Mouse (Mus musculus): ENCODE measurements around the gene Xpnpep1. TPM values are rescaled to one million over a fixed set of nuclear protein-coding genes. Genes with fewer than 3 reads are reported as not detected.

The Xpnpep1 gene
- total RNA-seq, 2 experiments from 2014 or later, result 52.6 to 57.3 TPM

DNA sequence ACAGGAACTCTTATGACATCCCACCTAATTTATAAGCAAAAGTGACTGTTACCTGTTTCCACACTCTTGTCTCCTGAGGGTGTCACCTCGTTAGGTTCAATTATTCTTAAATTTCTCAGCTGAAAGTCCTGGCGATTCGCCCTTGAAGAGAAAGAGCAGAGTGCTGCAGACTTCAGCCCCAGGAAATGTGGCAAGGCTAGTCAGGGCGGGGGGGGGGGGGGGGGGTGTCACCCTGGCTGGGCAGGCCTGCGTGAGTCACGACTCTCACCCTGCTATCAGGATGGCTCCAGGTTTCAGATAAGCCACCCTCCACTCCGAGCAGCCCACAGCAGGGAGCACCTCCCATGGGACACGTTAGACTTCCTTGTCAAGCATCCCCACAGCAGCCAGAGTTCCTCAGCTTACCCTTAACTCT lies 8.1 kb downstream of the Xpnpep1 start:
- no peak for DNase-seq

DNA sequence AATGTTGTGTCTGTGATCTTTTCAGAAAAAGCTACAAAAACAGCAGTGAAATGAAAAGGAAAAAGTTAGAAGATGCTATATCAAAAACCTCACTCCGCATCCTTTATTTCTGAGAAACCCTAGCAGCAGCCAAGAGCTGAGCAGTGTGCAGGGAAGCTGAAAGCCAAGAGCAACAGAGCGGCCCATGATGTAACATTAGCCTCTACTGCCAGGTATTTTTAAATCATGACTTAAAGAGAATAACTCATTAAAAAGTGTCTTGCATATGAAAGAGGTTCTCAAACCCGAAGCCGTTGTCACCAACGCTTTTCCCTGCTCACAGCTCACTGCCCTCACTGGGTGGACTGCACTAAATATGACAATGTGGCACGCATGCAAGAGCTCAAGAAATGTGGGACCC lies 9.7 kb downstream of the Xpnpep1 start:
- DNase-seq, result no peak

DNA sequence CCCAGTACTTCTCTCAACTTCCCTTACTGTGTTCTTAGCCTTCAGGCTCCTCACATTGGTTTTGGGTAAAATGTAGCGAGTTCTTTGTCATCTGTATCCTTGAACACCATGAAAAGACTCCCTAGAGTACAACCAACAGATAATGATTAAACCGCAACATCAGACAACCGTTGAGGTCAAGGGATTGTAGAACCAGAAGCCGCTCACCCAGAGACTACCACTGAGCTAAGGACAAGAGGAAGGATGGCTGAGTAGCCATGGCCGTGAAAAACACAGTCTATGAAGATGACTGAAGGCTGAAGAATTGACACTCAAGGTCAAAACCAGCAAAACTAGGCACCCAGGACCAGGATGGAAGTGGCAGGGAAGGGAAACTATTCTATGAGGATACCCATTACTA lies 10.3 kb downstream of the Xpnpep1 start:
- DNase-seq, result no peak

DNA sequence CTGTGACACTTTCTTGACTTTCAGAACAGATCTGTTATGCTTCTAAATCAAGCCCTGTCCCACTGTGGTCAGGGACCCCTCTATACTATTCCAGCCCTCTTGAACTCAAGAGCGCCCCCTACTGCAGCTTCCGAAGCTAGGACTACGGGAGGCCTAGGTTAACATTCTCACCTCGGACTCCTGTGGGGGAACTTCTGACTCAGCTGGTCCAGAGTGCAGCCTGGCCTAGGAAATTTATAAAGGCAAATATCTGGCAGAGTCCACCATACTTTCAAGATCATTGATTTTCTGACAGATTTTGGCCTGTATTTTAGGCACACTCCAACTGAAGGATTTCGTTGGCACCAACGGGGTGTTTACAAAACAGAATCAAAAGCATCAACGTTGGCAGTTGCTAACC lies 11.0 kb downstream of the Xpnpep1 start:
- no peak for DNase-seq

DNA sequence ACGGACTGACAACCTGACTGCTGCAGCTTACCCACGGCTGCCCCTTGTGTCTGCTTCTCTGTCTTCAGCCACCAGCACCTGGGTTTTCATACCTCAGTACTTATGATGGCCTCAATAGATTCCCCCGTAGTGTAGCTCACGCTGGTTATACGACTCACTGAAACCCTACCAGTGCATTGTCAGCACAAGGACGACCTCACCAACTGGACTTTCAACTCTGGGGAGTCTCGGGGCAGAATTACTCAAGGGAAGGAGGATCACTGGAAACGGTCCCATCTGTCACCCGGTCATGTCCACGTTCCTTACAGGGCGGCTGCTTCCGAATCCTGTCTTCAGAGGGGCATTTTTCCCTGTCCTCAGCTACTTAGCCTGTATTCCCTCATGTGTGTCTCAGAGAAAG lies 11.8 kb downstream of the Xpnpep1 start:
- no peak for DNase-seq

DNA sequence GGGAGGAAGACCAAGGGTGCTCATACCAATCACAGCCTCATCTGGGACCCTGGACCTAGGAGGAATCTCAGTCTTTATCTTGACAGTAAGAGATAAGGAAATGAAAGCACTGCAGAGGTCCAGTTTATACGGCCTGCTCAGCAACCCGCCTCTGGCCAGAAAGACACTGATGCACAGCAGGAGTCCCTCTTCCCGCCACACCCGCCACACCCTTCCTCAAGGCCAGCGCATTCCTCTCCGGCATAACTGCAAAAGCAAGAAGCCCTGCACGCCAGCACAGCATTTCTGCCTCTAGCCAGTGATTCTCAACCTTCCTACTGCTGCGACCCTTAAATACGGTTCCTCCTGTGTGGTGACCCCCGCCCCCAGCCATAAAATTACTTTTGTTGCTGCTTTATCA lies 16.8 kb downstream of the Xpnpep1 start:
- DNase-seq, result no peak

DNA sequence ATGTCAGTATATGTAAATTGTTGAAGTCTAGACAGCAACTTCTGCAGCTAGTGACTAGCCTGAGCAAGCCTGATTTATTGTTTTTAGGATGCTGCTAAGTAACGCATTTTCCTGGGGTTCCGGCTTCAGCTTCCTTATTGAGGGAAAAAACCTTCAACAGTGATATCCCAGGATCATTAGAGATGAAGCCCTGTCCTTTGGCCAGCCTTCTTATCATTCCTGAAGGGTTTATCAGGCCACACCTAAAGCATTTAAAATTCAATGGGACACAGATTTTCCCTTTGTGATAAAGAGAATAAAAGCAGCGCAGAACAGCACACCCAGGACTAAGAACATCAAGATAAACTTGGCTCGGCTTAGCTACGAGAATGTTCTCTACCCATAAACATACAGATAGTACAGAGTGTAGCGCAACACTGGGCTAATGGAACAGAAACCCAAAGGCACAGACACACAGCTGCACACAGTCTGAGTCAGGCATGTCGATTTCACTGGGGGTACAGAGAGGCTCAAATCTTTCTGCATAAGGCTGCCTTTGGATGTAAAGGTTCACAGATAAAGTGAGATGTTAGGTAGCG lies 17.9 kb downstream of the Xpnpep1 start:
- no peak for DNase-seq

DNA sequence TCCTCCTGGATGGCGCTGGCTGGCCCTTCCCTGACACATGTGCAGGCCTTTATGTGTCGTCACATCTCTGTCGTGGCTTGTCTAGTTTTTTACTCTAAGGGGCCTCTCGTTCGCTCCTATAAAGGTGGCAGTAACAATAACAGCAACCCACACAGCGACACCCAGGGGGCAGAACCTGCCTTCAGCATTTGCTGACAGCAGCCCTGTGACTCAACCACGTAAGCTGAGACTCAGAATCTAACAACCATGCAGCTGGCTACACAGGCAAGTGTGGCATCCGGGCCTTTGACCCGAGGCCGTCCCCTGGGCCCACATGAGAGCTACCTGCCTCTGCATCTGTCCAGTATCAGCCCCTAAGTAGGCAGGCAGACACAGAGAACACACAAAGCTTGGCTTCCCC lies 18.5 kb downstream of the Xpnpep1 start:
- no peak for DNase-seq

DNA sequence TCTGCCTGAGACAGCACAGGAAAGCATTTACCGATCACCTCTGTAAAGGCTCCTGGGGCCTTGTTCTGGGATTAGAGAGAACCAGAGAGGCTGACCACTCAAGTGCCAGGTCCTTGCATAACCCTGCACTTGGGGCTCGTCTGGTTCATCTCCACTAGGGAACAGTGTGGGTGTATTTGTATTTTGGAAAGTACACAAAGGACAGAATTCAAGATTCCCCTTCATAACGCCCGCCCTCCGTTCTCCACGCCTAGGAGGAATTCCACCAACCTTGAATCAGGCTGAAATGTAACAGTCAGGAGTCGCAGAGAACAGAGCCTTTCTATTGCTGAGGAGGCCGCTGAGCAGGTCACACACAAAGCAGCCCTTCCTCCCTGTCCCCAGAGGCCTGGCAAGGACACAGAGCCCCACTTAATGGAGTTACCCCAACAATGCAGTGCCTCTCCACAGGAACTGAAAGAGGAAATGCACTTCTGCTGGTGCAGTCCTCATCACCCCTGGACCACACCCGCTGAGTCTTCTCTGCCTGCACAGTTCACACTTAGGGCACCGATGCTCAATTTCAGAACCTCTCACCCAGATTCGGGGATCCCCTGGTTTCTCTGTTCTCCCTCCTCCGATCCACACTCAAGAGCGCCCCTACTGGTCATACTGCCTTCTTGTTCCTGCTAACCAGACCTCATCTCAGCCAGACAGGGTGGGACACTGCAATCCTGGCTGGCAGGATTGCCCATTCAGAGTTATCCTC lies 20.1 kb downstream of the Xpnpep1 start:
- DNase-seq, result peak; percentile 72

DNA sequence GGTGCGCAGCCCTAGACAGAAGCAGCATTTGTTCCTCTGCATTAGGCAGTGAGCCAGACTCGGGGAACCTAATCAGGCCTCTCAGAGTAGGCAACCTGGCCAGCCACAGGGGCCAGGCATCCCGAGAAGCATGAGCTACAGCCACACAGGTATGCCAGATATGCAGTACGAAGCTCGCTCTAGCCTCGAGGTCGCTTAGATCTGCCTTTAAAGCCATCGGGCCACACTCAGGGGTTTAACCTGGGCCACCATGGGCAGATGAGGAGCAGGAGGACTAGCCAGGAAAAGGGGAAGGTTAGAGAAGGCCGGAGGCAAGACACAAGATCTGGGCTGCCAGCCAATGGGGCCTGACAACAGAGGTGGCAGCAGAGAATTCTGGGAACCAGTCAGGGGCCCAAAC lies 22.1 kb downstream of the Xpnpep1 start:
- peak; percentile 35 for DNase-seq

DNA sequence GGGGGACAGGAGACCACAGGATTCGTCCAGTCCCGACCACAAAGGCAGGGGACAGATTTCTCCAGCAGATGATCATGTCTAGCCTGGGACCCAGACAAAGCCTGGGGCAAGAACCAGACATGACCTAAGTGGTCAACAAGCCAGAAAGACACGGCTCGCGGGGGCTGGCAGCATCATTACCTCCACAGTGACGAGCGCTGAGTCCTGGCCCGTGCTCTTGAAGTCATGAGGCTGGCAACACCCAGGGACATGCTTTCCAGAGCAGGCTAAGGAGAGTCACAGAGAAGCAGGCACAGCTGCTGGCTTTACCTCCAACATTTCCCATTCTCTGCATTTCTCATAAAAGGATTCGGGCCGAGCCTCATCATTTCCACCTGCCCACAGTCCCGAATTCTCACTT lies 22.8 kb downstream of the Xpnpep1 start:
- DNase-seq, result peak; percentile 71

DNA sequence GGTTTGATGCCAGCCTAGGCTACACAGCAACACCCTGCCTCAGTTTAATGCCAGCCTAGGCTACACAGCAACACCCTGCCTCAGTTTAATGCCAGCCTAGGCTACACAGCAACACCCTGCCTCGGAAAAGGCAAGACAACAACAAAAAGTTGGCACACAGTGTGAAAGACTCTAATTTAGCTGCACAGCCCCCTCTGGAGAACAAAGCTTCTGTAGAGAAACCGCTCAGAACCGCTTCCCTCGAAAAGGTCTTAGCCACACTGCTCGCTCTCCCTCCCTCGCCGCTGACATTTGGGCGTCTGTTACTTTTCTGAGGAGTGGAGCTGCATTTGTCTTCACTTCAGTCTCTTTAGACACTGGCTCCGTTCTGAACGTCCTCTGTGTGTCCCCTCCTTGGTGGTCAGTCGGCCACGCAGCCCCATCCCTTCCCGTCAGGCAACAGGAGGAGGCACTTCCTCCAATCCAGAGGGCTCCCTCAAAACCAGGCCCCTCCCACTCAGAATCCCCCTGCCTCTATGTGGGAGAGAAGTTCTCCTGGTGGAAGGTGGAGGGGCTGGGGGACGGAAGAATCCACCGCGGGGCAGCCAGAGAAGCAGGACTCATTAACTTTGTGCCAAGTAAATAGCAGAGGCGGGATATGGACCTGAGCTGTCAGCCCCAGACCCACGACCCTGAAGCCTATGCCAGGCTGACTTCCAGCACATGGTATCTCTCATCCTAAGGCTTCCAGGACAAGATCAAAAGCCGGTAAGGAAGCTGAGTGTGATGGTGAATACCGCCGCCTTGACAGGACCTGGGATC lies 24.9 kb downstream of the Xpnpep1 start:
- no peak for DNase-seq

DNA sequence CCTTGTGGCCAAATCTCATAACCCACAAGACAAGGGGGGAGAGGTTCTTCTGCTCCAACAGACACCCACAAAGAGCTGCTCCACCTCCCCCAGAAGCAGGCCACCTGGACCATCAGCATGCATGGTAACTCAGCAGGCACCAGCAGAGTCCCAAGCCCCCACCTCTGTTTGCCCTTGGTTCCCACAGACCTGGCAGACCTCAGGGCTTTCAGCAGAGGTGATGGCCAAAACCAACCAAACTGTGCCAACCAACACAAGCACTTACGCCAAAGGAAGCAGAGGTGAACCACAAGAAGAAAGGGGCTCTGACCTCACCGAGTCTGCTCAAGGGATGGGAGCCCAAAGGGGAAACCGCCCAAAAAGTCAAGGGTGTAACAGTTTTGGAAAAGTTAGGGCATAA lies 26.3 kb downstream of the Xpnpep1 start:
- DNase-seq, result no peak

DNA sequence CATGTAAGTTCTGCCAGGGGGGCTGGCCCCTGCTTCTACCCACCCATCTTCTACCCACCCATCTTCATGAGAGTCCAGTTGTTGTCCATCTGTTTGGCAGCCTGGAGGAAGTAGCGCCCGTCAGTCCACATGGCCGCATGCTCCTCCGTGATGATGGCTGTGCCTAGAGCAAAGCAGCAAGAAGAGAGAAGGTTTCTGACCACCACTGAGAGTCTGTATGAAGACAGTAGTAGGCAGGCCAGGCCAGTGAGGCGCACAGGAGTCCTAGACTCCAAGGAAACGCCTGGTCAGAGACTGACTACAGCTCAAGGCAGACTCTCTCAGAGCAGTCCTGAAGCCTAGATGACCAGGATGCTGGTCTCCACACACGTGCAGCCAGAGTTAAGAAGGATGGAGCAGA lies 26.7 kb downstream of the Xpnpep1 start:
- DNase-seq, result no peak

DNA sequence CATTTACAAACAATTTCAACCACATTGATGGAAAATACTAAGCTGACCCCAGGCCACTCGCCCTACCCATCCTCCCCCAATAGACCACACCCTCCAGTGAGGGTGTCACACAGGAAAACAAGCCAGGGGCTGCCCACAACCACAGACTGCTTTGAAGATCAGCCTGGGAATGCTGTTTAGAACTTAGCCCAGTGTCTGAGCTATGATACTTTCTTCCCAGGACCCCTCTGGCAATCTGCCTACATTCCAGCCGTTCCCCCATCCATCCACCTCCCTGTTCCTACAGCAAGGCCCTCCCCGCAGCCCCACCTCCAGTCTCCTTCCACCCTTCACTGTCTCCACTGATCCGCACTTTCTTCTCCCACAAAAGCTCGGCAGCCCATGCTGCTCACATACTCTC lies 29.1 kb downstream of the Xpnpep1 start:
- no peak for DNase-seq

DNA sequence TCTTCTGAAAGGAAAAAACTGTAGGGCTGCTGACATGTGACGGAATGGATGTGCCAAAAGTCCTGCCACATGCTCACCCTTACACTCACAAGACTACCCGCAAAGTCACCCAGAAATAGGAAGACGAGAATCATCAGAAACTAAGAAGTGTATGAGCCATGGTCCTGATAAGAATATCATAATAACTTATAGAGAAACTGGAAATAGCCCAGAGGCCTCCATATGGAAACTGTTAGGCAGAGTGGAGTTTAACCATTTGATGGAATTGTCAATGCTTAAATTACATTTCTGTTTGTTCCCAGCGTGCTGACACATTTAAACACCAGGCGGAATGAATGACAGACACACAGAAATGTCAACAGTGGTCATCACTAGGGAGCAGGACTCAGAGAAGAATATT lies 31.1 kb downstream of the Xpnpep1 start:
- DNase-seq, result no peak

DNA sequence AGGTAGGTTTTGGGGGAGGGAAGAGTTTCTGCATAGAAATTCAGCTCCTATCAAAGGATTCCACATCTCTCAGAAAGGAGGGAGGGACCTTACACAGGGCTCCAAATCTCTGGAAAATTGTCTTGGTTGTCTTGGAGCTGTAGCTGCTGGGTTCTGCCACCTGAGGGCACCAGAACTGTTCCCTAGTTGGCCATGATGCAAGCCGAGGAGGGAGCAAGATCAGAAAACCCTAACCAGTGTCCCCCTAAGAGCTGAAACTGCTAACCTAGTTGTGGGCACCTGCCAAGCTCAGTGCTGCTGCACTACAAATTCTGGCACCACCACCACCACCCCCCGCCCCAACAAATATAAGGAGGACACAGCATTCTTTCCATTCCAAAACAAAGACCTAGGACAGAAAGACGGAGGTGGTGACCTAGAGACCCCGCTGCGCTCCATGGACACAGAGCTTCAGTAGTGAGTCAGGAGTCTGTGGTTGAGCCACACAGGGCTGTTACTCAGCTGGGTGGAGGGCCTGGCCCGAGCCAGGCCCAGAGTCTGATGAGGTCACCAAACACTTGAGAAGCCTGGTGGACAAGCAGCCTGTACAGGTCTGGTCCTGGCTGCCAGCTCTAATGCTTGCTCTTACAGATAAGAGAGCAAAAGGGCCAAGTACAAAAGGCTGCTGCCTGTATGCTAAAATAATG lies 31.9 kb downstream of the Xpnpep1 start:
- peak; percentile 60 for DNase-seq

DNA sequence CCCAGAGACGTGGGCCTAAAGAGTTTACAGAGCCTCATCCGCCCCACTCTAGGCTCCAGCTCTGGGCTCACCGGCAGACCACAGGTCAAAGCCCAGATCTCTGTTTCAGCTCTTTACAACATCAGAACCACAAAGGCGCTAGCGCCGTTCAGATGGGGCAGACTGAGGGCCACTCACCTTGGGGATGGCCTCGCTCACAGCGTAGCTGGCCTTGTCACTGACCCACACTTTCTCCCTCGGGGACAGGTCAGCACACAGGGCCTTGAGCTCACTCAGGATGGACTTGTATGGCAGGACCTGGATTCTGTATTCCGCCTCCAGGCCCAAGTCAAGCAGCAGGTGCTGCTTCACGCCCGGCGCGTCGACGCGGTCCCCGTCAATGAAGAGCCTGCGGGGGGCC lies 34.0 kb downstream of the Xpnpep1 start:
- no peak for DNase-seq

DNA sequence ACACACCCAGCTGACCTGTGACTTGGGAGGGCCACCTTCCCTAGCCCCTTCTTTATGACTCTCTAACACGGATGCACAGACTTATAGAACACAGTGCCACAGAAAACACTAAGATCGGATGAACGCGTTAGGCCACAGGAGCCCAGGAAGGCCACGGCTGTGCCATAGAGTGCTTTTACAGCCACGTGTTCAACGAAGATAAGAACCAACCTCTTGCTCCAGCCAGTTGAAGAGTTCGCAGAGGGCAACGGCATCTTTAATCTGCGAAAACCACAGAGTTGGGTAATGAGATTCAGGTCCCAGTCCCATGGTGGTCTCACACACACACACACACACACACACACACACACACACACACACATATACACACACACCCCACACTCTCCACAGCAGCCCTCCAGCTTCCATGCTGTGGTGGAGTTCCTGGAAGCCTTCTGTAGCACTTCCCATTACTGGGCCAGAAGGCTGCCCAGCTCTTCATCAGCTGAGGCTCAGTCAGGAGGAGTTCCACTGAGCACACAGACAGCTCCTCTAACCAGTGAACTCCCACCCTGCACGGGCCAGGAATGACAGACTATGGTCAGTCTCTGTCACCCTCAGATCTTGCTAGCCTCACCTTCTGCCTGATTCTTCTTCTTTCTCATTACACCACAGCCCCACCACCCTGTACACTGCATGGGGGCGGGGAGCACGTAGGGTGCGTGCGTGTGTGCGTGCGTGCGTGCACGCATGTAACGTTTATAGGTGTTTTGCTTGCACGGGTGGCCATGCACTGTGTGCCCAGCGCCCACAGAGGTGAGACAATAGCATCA lies 36.3 kb downstream of the Xpnpep1 start:
- DNase-seq, result no peak

DNA sequence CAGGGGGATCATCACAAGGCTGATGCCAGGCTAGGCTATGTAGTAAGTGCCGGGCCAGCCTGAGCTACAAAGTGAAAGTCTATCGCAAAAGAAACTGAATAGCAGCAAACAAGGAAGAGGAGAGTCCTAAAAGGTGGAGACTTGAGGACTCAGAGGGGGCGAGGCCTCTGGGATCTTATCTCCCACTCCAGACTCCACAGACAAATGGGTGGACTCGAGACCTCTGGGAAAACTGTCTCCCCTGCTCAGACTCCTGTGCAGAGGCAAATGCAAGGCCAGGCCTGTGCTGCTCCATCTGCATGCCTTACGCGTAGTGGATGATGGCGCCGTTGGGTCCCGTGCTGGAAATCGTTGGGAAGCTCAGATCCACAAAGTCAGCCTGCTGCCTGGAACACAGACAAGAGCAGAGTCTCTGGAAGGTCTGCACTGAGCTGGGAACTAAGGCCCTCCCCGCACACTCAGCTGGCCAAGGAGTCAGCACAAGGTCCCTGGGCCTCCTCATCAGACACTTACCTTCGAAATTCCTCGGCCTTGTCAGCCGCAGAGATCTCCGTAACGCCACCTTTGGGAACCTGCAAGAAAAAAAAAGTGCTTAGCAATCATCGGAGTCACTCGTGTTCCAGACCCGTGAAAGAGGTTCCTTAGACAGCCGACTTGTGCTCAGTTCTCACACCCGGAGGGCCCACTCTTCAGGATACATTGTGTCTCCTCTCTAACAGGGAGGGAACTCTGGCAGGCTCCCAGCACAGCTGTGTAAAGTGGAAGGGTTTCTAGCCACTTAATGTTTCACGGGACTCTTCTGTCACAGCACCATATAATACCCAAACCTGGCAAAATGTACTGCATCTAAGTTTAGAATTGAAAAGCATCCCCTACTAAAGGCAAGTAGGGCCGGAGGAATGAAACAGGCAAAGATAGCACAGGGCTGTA lies 37.6 kb downstream of the Xpnpep1 start:
- DNase-seq, result peak; percentile 61
